Mouse (Mus musculus) brain, embryonic 18.5 days (tissue): ENCODE results near the gene Apbb2.

Source experiments
- DNase-seq: peaks from one replicate; pipeline ENCODE4 v3.0.0-alpha.2; 2012; ENCODE audit warnings: low read depth, low spot score

Gene Apbb2

GRCm38 (mm10) chr5:66384114-66384513, 234.5 kb downstream of the Apbb2 start:
- DNase-seq, result no peak

- DNase-seq, result no peak
Observed at GRCm38 (mm10) chr5:66382111-66382510, 236.5 kb downstream of the Apbb2 start.

GRCm38 (mm10) chr5:66378968-66379367, 239.6 kb downstream of the Apbb2 start:
- no peak for DNase-seq

GRCm38 (mm10) chr5:66376589-66377270, 241.9 kb downstream of the Apbb2 start:
- DNase-seq, result no peak

DNA sequence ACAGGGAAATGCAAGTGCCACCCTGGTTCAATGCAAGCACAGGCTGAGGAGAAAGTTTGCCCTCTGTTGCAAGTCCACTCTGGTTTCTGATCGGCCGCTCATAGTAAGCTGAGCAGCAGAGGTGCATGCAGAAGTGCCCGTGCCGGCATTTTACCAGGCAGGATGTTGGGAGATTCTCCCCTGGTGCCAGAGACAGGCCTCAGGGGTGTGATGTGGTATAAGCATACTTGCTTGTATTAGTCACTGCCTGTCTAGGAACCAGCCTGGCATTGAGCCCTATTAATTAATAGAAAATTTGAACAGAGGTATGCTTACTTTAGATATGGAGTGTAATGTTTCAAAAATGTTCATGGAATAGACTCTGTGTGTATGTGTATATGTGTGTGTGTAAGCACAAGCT, 244.2 kb downstream of the Apbb2 start:
- no peak for DNase-seq

- no peak for DNase-seq
Observed at GRCm38 (mm10) chr5:66373515-66374164, 244.9 kb downstream of the Apbb2 start.

GRCm38 (mm10) chr5:66371131-66371530, 247.5 kb downstream of the Apbb2 start:
- DNase-seq, result no peak

GRCm38 (mm10) chr5:66368966-66369365, 249.6 kb downstream of the Apbb2 start:
- DNase-seq, result no peak

DNA sequence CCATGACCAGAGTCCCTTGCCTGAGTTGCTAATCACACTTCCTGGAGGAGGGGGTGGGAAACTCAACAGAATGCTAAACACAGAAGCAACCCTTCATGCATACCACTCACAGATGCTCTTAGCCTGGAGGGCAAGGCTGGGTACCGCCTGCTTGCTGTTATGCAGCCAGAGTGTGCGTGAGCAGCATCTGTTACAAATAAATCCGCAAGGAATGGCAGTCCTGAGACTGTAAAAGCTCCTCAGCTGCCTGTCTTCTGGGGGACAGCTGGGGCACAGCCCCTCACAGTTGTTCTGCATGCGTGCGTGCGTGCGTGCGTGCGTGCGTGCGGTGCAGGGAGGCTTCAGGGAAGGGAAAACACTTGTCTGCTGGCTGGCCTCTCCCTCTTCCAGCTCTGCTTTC, 250.9 kb downstream of the Apbb2 start:
- DNase-seq, result no peak

DNA sequence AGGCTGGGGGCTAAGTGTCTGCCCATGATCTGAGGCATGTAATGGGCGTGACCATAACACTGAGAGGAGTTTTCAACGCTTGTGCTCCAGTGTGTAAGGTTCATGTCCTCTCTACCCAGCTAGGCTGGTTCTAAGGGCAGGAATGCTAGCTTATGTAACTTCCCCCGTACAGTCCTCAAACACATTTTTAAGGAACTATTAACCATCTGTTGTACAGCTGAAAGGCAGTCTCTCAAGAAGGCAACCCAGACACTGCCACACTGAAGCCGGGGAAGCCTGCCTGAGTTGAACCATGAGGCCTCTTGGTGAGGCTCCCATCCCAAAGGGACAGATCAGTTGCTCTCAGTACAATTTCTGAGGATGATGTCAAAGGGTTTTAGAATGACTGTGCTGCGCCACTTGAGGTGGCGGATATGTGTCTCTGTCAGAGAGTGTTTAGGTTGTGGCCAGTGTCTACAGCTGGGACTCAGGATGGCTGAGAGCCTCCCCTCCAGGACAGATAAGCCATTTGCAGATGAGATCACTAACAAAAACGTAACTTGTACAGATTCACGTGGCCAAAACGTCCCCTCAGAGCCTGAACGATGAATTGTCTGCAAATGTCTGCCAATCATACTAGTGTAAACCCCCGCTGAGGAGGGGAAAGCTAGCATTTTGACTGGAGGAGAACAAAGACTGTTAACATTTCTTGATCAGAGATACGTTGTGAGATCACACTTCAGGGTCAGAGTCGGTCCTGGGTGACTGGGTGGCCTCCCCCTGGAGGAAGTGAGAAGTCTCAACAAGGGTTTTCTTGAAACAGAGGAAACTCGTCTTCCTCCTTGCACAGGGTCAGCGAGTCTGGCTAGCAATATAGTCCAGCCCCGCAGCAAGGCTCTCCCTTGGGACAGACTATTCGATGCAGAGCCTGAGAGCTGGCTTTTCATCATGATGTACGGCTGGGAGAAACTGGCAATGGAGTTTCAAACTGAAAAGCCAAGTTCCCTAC, 255.0 kb downstream of the Apbb2 start:
- DNase-seq, result no peak

- no peak for DNase-seq
Observed at GRCm38 (mm10) chr5:66360739-66361138, 257.8 kb downstream of the Apbb2 start.

DNA sequence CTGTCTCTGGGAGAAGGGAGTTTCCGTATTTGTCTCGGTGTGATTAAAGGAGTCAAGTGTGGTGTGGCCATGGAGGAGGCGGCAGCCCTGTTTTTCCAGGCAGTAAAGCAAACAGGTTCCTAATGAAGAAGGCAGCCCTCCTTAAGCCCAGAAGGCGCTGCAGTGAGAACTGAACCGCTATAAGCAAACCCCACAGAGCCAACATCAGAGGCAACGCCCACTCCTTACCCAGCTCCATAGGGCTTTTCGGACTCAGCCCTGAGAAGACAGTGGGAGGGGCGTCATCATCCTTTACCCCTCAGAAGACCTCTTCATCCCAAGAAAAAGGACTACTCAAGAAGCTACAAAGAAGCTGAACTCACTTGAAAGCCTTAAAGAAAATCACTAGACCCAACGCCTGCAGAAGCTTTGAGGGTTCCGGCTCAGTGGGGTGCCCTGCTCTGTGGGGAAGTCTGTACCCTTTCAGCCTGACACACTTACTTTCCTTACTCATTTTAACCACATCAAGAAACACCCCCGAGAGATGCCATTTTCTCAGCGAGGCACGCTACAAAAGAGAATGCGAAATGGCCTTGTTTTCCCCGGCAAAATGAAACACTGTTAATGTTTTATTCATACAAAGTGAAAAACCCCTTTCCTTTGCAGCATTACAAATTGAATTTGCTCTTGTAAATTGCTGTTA, 258.7 kb downstream of the Apbb2 start:
- no peak for DNase-seq

- DNase-seq, result no peak
Observed at GRCm38 (mm10) chr5:66355147-66355546, 263.4 kb downstream of the Apbb2 start.

- no peak for DNase-seq
Observed at GRCm38 (mm10) chr5:66353876-66354275, 264.7 kb downstream of the Apbb2 start.

DNA sequence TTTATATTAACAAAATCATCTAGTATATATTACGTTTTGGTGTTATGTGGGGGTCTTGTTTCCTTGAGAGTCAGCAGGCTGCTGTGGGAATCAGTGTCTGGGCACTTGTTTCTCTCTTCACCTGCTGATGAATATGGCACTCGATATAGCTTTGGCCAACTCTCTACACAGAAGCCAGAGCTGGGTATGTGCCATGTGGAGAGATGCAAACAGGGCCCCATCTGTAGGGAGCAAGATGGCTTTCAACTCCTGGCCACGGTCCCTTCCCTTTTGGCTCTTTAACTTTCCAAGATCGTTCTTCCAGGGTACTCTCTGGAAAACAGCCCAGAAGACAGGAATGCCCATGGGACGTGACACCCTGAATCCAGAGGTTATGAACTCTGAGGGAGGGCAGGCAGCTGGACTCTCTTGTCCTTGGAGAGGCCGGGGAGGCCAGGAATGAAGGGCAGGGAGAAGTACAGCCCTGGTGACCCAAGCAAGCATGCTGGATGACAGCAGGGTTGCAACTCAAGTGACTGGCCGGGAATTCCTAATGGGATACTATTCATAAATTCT, 266.7 kb downstream of the Apbb2 start:
- no peak for DNase-seq

DNA sequence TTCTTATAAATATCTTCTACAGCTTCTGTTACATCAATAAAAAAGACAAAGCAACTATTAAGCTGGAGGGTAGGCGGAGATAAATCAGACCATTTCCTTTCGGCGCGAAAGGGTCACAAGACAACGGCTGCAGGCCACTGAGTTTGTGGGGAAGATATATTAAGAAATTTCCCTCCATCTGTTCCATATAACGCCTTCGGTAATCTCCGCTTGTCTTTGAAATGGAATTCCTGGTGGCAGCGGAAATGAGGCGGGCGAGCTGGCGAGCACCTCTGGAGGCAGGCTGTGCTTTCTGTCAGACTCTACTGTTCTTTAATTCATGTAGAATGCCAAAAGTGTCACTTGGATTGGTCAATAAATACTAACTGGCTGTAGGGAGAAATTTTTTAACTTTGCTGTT, 267.5 kb downstream of the Apbb2 start:
- no peak for DNase-seq

DNA sequence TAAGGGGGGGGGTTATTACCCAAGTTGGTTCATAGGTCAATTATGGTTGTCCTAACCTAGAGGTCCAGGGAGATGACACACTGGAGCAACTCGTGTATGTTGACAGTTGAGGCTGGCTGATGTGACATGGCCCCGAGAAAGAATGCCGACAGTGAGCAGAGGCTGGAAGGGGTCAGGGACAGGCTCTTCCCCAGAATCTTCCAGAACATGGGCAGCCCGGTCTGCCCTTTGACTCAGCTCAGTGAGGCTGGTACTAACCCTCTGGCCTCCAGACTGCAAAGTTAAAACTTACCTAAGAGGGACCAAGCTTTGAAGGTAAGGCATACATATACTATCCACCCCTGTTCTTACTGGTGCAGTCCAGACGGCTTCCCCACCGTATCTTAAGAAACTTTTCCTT, 268.0 kb downstream of the Apbb2 start:
- no peak for DNase-seq

DNA sequence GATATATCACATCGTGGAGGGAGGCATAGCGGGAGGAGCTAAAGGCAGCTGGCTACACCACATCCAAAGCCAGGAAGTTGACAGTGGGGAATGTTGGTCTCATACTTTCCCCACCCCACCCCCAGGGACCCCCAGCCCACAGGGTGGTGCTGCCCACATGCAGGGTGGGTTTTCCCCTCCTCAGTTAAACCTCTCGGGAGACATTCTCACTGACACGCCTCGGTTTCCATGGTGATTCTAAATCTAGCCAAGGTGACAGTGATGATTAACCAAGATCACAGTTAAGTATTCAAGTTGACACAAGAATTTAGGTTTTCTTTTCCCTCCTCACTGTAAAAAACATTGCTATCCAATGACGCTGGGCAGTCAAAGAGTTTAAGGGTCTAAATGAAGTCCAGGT, 270.2 kb downstream of the Apbb2 start:
- no peak for DNase-seq

GRCm38 (mm10) chr5:66346756-66347155, 271.8 kb downstream of the Apbb2 start:
- no peak for DNase-seq

DNA sequence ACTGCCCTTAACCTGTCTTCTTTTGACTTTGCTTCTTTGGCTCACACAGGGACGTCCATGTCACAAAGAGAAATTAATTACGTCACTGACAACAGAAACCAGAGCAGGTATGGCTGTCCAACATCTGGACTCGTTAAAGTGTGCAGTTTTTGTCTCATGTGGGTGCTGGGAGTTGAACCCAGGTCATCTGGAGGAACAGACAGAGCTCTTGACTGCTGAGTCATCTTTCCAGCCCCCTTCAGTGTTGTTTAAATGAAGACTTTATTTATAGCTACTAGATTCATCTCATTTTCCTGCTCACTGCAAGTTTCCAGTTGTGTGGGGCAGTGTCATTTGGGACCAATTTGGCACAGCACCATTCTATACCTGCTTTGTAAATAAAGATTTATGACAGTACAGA, 273.4 kb downstream of the Apbb2 start:
- DNase-seq, result no peak

- no peak for DNase-seq
Observed at GRCm38 (mm10) chr5:66344182-66344581, 274.4 kb downstream of the Apbb2 start.
